Mouse (Mus musculus): ENCODE results near the gene Fam8a1.

Gene Fam8a1

DNA sequence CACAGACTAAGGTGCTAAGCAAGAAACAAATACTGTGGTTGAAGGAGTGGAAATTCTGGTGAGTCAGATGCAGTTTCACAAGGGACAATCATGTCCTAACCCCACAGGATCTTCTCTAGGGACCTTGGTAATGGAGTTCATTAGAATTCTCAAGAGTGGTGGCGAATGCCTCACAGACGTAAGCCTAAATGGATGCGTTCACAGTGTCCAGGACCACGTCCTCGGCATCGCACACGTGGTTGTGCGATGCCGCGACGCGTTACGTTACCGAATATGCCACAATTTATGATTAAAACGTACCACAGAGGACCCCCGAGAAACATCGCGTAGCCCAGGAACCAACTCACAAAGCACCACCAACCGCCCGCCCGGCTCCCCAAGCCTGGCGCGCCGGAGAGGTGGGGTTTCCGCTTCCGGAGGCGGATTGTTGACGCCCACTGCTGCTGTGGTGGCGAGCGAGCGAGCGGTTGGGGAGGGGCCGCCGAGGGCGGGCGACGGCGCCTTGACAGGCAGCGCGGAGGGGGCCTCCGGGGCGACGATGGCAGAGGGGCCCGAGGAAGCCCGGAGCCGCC, at the start of gene Fam8a1:
Gene Fam8a1, plus strand, starts transcription at position 475 of the 572 bp plus-strand sequence.
- DNase-seq (ENCODE audit: low spot score), result peak; percentile 88

DNA sequence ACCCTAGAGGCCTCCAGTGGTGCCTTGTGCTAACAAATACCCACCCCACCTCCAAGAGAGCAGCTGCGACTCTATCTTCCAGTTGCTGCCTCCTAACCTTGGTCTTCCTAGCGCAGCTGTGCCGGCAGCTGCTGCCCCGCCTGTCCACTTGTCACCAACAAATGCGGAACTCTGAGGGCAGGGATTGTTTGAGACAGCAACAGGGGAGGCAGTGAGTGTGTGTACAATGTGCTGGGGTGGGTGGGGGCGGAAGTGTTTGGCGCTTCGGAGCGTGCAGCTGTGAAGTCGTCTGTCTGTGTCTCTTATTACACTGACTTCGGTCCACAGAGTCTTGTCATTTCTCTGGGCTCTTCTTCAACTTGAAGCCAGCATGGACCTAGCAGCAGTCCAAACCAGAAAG, 49.7 kb upstream of the Fam8a1 start:
- peak; percentile 38 for DNase-seq (ENCODE audit: low spot score)

DNA sequence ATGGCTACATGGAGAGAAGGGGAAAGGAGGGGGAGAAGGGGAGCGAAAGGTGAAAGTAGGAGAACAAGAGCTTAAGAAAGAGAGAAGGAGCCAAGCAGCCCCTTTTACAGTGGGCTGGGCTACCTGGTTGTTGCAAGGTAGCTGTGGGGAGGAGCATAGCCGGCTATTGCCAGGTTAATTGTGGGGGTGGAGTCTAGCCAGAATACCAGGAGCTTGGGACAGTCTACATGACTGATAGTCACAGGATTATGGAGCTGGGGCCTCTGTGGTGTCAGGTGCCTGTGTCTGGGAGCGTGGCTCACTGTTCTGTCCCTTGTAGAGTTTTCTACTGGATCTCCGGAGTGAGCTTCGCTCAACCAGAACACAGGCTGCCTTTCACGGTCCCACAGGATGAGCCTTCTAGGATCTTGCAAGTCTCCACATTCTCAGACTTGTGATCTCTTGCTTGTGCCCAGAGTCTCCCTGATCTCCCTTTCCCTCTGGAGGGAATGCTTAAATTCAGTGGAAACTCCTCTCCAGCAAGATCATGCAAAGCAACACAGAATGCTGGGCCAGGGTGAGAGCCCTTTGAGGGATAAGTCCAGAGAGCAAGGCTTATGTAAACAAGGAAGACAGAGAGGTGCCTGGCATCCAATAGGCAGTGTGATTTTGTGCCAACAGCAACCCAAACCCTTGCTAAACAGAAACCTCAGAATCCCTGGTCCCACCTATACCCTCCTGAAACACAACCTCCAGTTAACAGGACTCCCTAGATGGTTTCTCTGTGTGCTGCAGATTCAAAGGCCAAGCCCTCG, 48.2 kb upstream of the Fam8a1 start:
- DNase-seq (ENCODE audit: low spot score), result no peak

DNA sequence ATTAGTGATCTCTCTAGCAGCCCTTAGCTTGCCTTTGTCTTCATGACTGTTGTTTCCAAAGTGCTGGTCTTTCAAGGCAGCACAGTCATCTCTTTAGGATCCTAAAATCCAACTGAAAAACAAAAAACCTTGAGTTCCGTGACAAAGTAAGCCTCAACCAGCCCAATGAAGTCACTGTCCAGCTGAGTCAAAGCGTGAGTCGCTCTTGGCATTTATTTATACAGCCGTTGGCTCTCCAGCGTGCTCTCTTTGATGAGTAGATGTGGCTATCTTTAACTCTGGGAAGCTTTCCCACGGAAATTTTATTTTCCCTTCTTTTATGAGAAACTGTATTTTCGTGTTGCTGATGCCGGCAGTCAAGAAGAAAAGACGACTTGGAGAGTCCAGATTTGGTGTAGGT, 42.7 kb upstream of the Fam8a1 start:
- no peak for DNase-seq (ENCODE audit: low spot score)

DNA sequence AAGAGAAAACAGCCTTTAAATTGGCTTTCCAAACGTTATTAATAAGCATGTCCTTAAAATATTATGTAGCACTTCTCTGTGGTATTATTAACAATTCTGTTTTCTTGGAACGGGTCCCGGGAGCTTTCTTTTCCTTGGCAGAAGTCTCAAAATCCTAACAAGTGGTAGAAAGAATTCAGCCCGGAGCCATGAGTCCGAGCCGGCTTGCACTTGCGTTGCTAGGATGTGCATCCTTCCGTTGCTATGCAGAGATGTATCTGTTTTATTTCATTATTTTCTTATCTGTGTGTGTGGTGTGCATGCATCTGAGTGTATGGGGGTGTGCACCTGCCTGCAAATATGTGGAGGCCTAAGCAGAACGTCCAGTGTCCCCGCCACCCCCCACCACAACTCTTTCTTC, 41.5 kb upstream of the Fam8a1 start:
- no peak for DNase-seq (ENCODE audit: low spot score)

DNA sequence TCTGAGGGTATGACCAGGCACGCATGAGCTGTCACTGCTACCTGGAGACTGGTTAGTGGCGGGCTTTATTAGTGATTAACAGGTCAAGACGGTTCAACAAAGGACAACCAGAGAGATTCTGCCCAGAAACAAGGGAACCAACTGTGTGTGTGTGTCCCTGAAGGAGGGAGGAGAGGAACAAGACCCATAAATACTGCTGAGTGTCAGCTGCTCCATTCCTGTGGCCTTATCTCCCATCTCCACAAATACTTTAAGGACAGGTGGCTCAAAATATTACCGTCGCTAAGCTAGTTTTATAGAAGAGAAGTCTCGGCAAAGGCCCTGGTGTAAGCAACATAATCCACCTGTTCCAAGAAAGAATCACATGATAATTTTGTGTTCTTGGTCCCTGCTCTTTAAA, 39.9 kb upstream of the Fam8a1 start:
- DNase-seq (ENCODE audit: low spot score), result no peak

DNA sequence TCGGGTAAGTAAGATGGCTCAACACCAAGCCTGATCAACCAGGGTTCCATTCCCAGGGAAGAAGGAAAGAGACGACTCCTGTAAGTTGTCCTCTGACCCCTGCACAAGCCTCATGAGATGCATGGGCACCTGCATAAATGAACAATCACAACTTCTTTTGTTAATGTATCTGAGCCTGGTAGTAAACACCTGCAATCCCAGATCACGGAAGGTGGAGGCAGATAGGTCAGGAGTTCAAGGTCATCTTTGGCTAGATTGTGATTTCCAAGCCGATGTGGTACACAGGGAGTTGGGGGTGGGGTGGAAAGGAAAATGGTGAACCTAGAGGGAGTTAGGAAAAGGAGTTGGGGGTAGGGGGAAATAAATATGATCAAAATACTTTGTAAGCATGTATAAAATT, 36.5 kb upstream of the Fam8a1 start:
- no peak for DNase-seq (ENCODE audit: low spot score)

DNA sequence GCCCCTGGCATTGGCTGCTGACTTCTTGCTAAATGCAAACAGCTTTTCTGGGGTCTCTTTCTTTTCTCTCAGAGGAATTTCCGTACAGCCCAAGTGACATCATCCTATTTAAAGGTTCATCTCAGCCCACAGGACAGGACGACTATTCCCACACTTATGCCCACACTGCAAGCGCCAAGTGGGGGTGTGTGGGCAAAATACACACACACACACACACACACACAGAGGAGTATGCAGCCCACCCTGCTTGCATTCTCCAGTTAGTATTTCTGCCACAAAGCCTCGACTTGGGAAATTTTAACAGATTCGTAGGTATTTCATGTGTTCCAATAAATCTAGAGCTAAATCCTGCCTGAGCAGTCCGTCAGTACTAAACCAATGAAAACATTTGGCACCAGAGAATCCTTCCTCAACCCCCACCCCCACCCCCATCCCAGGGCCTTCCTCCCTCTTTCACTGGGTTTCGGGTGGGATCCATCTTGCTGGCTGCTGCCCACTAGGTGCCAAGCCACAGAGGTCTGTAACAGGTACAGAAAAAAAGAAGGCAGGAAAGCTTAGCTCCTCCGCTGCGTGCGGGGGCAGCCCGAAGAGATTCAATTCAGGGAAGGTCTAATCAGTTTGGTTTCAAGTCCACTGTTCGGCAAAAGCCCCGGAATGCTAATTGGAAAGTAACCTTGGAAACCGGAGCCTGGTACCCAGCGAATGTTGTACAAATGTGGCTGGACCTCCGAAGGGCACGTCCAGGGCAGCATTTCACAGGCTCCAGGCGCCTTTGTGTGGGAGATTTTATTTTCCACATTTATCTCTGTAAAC, 35.8 kb upstream of the Fam8a1 start:
- DNase-seq (ENCODE audit: low spot score), result no peak

DNA sequence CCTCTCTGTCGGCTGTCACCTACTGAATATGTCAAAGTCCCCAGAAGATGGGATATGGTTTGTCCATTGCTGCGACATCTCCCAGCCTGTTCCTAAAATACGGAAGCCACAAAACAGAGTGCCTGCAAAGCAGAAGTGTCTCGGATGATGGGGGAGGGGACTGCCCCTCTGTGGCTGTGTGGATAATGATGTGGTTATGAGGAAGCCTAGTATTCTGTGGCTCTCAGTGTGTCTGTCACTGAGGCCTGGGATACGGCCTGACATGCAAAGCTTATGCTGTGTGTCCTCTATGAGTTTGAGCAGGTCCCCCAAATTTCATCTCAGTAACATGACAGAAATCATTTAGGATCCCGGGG, 35.2 kb upstream of the Fam8a1 start:
- DNase-seq (ENCODE audit: low spot score), result peak; percentile 7

DNA sequence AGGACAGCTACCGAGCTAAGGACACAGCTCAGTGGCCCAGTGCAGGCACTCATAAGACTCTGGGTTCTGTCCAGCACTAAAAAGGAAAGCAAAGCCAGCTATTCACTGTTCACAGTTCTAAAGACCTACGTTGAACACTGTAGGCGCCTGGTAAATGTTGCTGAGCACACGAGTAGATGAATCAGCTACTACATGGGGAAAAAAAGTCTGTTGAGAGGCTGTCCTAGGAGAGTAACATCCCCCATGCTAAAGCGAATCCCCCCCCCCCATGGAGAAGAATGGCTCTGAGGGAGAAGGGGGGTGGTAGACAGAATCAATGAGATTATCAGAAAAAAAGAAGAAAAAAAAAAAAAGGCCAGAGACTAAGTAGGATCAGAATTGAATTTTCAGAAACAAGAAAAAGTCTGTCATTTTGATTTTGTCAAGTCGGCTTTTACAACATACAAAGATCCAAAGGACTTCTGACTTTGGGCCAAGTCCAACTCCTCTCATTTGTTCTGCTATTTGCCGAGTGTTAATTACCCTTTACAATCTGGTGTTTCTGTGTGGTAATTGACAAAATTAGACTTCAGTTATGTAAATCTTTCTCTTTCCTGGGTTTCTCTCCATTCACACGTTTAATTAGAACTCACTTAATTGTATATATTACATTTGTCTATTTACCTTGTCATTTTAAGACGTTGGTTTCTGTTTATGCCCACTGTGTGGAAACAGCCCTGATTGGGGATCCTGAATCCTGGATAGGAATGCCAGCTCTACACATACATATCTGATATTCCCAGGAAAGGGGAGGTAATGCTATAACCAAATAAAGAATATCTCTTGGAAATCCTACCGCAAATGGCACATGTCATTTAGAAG, 28.5 kb upstream of the Fam8a1 start:
- no peak for DNase-seq (ENCODE audit: low spot score)

DNA sequence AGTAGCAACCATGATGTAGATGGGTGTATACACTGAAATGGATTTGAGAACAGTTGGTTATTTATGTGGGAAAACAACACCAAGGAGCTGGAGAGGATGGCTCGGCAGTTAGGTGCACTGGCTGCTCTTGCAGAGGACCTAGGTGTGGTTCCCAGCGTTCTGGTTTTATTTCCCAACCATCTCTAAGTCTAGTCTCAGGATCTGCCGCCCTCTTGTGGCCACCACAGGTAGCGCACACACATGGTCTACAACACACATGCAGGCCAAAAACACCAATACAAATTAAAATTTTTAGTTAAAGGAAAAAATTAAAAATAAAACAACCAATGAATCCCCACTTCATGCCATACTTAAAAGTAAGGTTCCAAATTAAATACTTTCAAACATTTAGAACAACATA, 27.0 kb upstream of the Fam8a1 start:
- DNase-seq (ENCODE audit: low spot score), result no peak

DNA sequence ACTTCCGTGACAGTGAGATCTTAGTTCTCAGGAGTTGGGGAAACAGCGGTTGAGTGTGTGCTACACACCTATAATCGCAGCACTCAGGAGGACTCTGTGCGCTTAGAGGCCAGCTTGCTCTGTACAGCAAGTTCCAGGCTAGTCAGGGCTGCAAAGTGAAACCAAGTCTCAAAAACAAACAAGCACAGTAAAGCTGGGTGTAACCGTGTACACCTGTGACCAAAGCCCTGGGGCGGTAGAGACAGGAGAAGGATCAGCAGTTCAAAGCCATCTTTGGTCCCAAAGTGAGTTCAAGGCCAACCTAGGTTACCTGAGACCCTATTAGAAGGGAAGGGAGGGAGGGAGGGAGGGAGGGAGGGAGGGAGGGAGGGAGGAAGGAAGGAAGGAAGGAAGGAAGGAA, 25.1 kb upstream of the Fam8a1 start:
- DNase-seq (ENCODE audit: low spot score), result no peak

DNA sequence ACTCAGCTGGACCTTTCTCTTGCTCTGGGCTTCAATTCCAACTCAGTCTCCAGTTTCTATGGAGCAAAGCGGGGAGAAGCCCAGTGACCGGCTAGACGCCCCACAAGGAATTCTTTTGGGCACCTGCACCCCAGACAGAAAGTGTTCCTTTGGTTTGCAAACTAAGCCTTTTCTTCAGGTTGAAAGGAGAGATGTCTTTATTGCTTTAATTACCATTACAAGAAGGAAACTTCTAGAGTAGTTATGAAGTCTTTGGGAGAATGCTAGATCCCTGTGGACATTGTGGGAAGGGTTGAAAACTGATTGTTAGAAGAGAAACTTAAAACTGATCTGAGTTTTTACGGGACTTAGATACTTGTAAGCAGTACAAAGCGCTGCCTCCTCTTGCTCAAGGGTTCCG, 23.8 kb upstream of the Fam8a1 start:
- no peak for DNase-seq (ENCODE audit: low spot score)

DNA sequence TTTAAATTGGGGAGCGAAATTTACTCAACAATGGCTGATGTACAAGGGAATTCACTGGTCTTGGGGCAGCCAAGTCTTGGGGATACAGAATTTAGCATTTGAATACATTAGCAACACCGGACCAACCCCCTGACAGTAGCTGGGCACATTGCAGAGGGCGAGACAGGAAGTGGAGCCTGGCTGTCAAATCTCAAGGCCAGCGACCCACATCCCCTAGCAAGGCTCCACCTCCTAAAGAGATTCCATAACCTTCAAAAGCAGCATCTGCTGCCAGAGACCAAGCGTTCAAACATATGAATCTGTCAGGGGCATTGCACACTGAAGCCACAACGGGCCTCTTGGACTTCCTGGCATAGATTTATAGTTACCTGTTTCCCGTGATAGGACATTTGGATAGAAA, 17.5 kb upstream of the Fam8a1 start:
- no peak for DNase-seq (ENCODE audit: low spot score)

DNA sequence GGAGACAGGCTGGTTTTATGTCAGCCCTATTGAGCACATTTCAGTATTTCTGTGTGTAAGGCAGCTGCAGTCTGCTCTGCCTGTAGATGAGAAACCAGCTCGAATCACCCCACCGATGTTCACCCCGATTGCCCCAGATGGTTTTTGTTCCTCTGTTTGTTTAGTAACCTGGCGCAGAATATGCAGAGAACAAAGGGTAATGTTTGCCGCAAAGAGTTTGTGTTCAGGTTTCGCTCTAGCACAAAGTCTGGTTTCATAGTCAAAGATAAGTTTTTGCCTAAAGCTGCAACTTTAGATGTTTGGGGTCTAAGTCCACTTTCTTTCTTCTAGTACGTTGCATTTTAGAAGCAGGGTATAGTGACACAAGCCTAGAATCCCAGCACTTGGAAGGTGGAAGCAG, 16.7 kb upstream of the Fam8a1 start:
- DNase-seq (ENCODE audit: low spot score), result no peak

DNA sequence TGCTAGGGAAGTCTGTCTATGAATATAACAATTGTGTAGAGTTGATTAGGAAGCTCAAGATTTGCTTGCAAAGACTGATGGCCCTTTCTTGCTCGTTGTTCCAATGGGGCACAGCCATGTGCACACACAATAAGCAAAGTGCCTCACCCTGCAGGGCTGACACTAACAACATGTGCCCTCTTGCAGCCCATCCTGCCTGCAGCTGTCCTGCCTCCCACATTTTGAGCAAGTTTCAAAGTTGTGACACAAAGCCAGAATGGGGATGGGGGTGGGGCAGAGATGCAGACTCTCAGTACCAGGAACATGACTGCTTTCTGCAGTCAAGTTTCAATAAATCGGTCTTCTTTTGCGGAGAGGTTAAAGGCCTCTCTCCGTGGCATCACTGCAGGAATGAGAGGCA, 15.7 kb upstream of the Fam8a1 start:
- DNase-seq (ENCODE audit: low spot score), result no peak

DNA sequence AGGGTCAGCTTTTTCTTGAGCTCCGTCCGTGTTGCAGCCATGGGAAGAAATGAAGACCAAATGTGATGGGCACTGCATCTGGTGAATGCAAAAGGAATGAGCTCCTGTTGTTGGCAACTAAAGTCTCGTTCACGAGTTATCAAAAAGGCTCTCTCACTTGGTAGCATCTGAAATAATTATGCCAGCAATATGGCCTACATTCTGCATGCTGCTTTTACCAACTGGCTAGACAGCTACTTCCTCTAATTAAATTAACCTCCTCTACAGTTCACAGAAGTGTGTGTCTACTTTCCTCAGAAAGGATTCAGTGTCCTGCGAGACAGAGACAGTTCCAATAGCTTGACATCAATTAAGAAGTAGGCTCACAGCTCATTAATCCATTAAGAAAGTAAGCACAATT, 14.8 kb upstream of the Fam8a1 start:
- no peak for DNase-seq (ENCODE audit: low spot score)

DNA sequence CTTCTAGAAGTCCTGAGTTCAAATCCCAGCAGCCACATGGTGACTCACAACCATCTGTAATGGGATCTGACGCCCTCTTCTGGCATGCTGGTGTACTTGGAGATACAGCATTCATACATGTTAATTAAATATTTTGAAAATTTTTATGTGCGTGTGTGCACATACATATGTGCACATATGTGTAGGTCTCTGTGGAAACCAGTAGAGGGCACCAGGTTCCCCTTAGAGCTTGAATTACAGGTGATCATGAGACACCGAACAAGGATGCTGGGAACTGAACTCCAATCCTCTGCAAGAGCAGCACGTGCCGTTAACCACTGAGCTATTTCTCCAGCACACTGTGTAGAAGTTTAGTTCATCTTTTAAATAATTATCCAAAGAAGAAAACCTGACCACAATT, 10.1 kb upstream of the Fam8a1 start:
- DNase-seq (ENCODE audit: low spot score), result no peak

DNA sequence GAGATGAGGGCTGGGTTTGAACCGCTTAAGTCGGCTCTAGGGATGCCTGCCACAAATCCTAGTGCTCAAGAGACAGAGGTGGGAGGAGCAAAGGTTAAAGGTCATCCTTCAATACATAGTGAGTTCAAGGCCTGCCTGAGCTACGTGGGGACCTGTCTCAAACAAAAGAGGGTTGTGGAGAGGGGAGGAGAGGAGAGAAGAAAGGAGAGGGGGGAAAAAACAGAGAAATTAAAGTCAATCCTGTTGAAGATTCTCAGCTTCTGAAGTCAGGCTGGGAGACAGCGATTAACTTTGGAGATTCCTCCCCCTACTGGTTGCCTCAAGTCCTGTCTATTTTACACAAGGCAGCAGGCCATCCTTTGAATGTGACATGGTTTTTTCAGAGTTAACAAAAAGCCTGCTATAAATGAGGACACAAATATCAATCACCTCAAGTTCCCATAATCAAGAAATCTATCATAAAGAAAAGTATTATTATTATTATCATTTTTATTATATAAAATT, 5.8 kb upstream of the Fam8a1 start:
- DNase-seq (ENCODE audit: low spot score), result peak; percentile 32

DNA sequence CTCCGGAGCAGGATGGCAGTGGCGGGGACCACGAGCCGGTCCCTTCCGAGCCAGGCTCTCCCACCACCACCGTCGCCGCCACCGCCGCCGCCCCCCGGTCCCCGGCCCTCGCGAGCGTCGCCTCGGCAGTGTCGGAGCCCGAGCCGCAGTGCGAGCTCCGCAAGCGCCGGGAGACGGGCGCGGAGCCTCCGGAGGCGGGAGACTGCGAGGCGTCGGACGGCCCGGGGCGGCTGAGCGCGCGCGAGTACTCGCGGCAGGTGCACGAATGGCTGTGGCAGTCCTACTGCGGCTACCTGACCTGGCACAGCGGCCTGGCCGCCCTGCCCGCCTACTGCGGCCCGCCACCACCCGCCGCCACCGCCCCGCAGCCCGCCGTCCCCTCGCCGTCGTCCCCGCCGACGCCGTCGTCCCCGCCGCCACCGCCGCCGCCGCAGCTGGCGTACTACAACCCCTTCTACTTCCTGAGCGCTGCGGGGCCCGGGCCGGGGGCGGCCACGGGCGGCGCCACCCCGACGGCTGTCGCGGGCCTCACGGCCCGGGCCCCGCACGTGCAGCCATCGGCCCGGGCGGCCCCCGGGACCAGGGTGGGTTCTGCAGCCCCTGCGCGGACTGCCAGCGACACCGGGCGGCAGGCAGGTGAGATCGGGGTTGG, 424 bp downstream of the Fam8a1 start:
- DNase-seq (ENCODE audit: low spot score), result no peak

DNA sequence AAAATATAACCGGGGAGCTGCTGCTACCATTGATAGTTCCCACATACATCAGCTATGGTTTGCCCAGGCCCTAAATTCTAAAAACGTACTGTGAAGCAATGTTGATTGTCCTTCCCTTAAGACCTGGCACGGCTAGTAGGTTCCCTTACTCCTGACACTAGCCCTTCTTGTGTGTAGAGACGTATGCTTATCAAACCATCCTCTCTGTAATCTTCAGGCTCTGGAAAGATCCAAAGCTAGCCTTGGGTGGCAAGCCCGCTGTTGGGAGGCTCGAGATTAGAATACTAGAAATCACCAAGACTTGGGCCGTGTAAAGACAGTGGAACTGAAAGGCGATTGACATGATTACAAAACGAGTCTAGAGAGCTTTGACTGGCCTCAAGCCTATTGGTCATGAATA, 1.2 kb downstream of the Fam8a1 start:
- DNase-seq (ENCODE audit: low spot score), result no peak

DNA sequence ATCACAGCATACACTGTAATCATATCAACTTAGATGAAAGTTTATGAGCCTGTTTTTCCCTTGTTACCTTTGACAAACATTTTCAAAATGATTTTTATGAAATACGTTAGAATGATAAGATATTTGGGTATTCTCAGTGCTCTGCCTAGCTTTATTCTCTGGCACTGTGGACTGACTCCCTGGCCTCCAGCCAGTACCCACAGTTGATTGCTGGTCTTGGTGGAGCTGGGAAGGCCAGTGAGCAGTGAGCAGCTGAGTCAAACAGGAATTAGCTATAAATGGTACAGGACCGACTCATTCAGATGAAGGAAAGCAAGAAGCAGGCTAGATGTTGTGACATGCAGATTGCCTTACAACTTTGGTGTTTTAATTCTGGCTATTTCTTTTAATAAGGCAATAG, 5.3 kb downstream of the Fam8a1 start:
- no peak for DNase-seq (ENCODE audit: low spot score)

All from lung, postnatal 25 days (tissue).